Mouse (Mus musculus) erythroblast, adult 5-6 weeks (primary cell): ENCODE results near the gene Hoxa5. TPM values are rescaled to one million over a fixed set of nuclear protein-coding genes. Genes with fewer than 3 reads are reported as not detected.

Source experiments
- ATAC-seq: replicated peaks from 2 replicates; pipeline ENCODE4 v1.8.0; 2016; ENCODE audit warnings: moderate number of reproducible peaks, mild to moderate bottlenecking, moderate TSS enrichment, inconsistent platforms; ENCODE audit not compliant: poor library complexity, low FRiP score, severe bottlenecking
- total RNA-seq, 2 experiments: library from RNA; stranded (forward) in 1 of 2; stranded (reverse) in 1 of 2; fragments of 150-400 nt in 1 of 2; fragments of 200-764, 138-1000 nt in 1 of 2; gene quantifications; 2 replicates each; pipeline versions ENCODE4 v1.2.3 to v1.2.4; 2015 to 2017; ENCODE audit warnings: low replicate concordance in 2 of 2

Gene Hoxa5
- total RNA-seq, 2 experiments from 2014 or later = 0.17 TPM; not detected in 1

- ATAC-seq = no peak
These were observed 13.0 kb upstream of the Hoxa5 start for GRCm38 (mm10) chr6:52217459-52217768.

- no peak for ATAC-seq
These were observed 12.5 kb upstream of the Hoxa5 start for GRCm38 (mm10) chr6:52216691-52217458.

- ATAC-seq = no peak
These were observed 11.6 kb upstream of the Hoxa5 start for GRCm38 (mm10) chr6:52215771-52216535.

GRCm38 (mm10) chr6:52215070-52215469 is 10.7 kb upstream of the Hoxa5 start:
- ATAC-seq = no peak

GRCm38 (mm10) chr6:52214271-52214670 is 9.9 kb upstream of the Hoxa5 start:
- no peak for ATAC-seq

- ATAC-seq = no peak
These were observed 9.0 kb upstream of the Hoxa5 start, which contains the start of the genes Hoxa3 and Gm28308 for GRCm38 (mm10) chr6:52213119-52213986. Gene Hoxa3 (minus strand): TSS chr6:52213336. Gene Gm28308 (minus strand): TSS chr6:52213339.

GRCm38 (mm10) chr6:52212556-52213118 is 8.2 kb upstream of the Hoxa5 start:
- no peak for ATAC-seq

GRCm38 (mm10) chr6:52211961-52212360 is 7.6 kb upstream of the Hoxa5 start:
- ATAC-seq = no peak

- ATAC-seq = no peak
These were observed 7.0 kb upstream of the Hoxa5 start for GRCm38 (mm10) chr6:52211170-52211935.

- ATAC-seq = no peak
These were observed 5.3 kb upstream of the Hoxa5 start for GRCm38 (mm10) chr6:52209685-52210046.

GRCm38 (mm10) chr6:52208868-52209684 is 4.7 kb upstream of the Hoxa5 start:
- no peak for ATAC-seq

GRCm38 (mm10) chr6:52208072-52208867 is 3.9 kb upstream of the Hoxa5 start, which contains the start of gene Hoxa6:
Gene Hoxa6 (minus strand): TSS chr6:52208722.
- ATAC-seq = no peak

GRCm38 (mm10) chr6:52207684-52207976 is 3.2 kb upstream of the Hoxa5 start:
- ATAC-seq = no peak

GRCm38 (mm10) chr6:52206882-52207683 is 2.7 kb upstream of the Hoxa5 start:
- ATAC-seq = no peak

- ATAC-seq = no peak
These were observed 1.5 kb upstream of the Hoxa5 start for GRCm38 (mm10) chr6:52205638-52206621.

GRCm38 (mm10) chr6:52205221-52205620 is 834 bp upstream of the Hoxa5 start:
- ATAC-seq = no peak
